Mouse (Mus musculus) thymus, adult 2 months (tissue): ENCODE measurements at regions not wholly inside any gene's neighbourhood (a gene's known extent, or its start where the extent isn't known, plus 50 kb on each side); places are given as distances from the start of the nearest gene placed in this dataset.

Experiments
- DNase-seq: peaks from one replicate; pipeline ENCODE4 v3.0.0; 2021
- H3K27ac ChIP-seq: fragments of 200-500 bp; 2 replicates; pipeline ENCODE4 v1.5.1; 2012; ENCODE audit warnings: low read length, control low read depth; ENCODE audit not compliant: control insufficient read depth, insufficient read depth
- H3K27me3 ChIP-seq: fragments of 200-500 bp; 2 replicates; pipeline ENCODE4 v1.6.1; 2012; ENCODE audit warnings: mild to moderate bottlenecking, low read length, moderate library complexity, mixed read lengths; ENCODE audit not compliant: control insufficient read depth, insufficient read depth
- H3K36me3 ChIP-seq: fragments of 200-500 bp; 2 replicates; pipeline ENCODE4 v1.6.1; 2012; ENCODE audit warnings: mild to moderate bottlenecking, low read length, moderate library complexity; ENCODE audit not compliant: control insufficient read depth, insufficient read depth
- H3K4me1 ChIP-seq: fragments of 200-500 bp; replicated peaks from 2 replicates; pipeline ENCODE4 v1.6.1; 2012; ENCODE audit warnings: low read length; ENCODE audit not compliant: control insufficient read depth, insufficient read depth
- H3K4me3 ChIP-seq: fragments of 200-500 bp; 2 replicates; pipeline ENCODE4 v1.5.1; 2012; ENCODE audit warnings: mild to moderate bottlenecking, low read length, control low read depth, moderate library complexity; ENCODE audit not compliant: control insufficient read depth, insufficient read depth
- CTCF ChIP-seq: fragments of 200-500 bp; IDR thresholded peaks from 2 replicates; pipeline ENCODE4 v1.5.1; 2012; ENCODE audit warnings: mild to moderate bottlenecking, control low read depth, low read length, moderate library complexity, borderline replicate concordance; ENCODE audit not compliant: control insufficient read depth, poor library complexity, insufficient read depth; ENCODE audit errors: extremely low read depth
- POLR2A ChIP-seq: fragments of 200-500 bp; IDR thresholded peaks from 2 replicates; pipeline ENCODE4 v1.6.1; 2012; ENCODE audit warnings: mild to moderate bottlenecking, low read length, control low read depth, moderate library complexity; ENCODE audit not compliant: control insufficient read depth, poor library complexity, insufficient read depth; ENCODE audit errors: extremely low read depth
- WGBS: fragments of 180-500 bp; shearing (Covaris S2); methylation state at CpG from one replicate; pipeline ENCODE4 v1.1.7; 2018; 5-methylcytosine and 5-hydroxymethylcytosine counted together

DNA sequence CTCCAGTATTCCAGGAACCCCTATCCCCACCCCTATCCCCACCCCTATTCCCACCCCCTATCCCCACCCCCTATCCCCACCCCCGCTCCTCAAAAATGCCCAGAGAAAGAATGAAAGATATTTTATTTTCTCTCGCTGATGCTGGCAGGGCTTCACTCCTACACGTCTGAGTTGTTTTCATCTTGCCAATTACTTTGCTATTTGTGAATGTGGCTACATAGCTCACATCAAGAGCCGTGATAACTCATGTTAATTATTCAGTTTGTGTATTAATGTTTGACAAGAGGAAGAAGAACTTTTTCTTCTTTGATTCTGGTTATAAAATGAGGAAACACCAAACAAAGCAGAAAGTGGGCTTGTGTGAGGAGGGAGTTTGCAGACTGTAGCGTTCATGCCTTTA, 57.8 kb upstream of the Gm10295 start:
- TF ChIP-seq CTCF (no peak), POLR2A (no peak)
- no peaks in the 10 kb centered on the region for H3K36me3 ChIP-seq
- no peaks in the 10 kb centered on the region for H3K4me1 ChIP-seq
- H3K27ac ChIP-seq: no peak overlapping the region
- no peak for DNase-seq
- H3K4me3 ChIP-seq: no peak overlapping the region
- WGBS: 51% methylated on average over 5 of the region's 5 CpGs
- H3K27me3 ChIP-seq: no peaks in the 10 kb centered on the region

DNA sequence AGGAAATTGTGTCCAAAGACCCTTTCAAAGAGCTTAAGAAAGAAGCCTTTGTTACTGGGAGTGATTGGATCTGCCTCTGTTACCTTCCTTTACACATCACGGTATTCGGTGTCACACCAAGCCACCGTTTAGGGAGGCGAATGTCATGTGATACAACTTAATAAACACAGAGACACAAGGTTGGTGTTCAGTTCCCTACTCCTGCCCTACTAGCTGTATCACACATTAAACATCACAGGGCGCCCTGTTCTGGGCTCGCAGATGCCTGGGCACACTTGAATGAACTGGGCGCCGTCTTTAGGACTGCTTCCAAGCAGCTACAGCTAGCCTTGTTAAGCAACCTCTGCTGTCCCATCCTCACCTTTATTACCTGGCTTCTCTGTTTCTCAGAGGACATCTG, 55.0 kb upstream of the Gm10295 start:
- no peak for TF ChIP-seq CTCF
- TF ChIP-seq POLR2A: no peak
- no peaks in the 10 kb centered on the region for H3K27me3 ChIP-seq
- no peaks in the 10 kb centered on the region for H3K36me3 ChIP-seq
- no peak for DNase-seq
- no peaks in the 10 kb centered on the region for H3K4me1 ChIP-seq
- no peak overlapping the region for H3K27ac ChIP-seq
- H3K4me3 ChIP-seq: no peak overlapping the region
- WGBS: 91% methylated on average over 8 of the region's 8 CpGs
